Mouse (Mus musculus): ENCODE measurements around the gene Ostm1. TPM values are rescaled to one million over a fixed set of nuclear protein-coding genes. Genes with fewer than 3 reads are reported as not detected.

The Ostm1 gene
- 21.3 and 24.1 TPM in 2 replicates for polyA plus RNA-seq (2012; rRNA removed; ENCODE audit: low replicate concordance)

DNA sequence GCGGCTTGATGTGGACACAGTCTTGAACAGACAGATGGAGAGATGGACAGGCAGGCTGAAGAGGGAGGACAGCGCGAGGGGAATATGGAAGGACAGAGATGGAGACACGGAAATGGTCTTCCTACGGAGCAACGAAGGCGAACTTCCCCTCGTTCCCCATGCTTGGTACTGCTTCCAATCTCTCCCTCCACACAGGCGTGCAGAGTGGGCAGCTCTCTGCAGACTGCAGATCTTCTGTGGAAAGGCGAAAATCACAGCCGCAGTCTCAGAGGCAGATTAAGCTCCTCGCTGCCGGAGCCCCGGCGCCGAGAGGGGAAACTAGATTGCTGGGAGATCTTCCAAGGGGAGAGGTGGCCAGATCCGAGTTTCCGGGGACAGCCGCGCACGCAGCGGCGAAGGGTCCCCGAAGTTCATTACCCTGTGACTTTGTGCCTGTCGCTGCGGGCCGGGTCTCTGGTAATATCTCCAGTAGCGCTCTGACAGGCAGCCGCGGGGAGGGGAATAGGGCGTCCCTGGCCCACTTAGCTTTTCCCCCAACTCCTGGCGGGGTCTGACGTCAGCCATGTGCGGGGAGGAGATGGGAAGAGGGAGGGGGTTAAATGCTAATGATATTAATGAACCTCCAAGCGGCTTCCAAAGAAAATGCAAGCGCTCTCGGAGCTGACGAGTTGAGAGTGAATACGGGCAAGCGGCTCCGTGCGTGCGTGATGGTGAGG, at the start of gene Ostm1, which contains the start of gene Nr2e1:
TSS of gene Ostm1 (plus strand) at position 666 of the 716 bp plus-strand sequence.
TSS of gene Nr2e1 (minus strand) at position 476 of the 716 bp plus-strand sequence.

Other genes with a start within 250 kb of the Ostm1 start
- gene Afg1l, start 105.3 kb upstream of the Ostm1 start, polyA plus RNA-seq (2012; rRNA removed; ENCODE audit: low replicate concordance): 8.2 and 12.4 TPM in 2 replicates
- gene Snx3, start 81.8 kb upstream of the Ostm1 start, polyA plus RNA-seq (2012; rRNA removed; ENCODE audit: low replicate concordance): 279 and 289 TPM in 2 replicates
- not detected in 2 replicates for gene Nr2e1, start 190 bp upstream of the Ostm1 start, polyA plus RNA-seq (2012; rRNA removed; ENCODE audit: low replicate concordance)
- gene Sec63, start 177.7 kb downstream of the Ostm1 start, polyA plus RNA-seq (2012; rRNA removed; ENCODE audit: low replicate concordance): 9.5 and 13.5 TPM in 2 replicates

All from subcutaneous adipose tissue, adult 2 months (tissue).